Mouse (Mus musculus) limb, embryonic 12.5 days (tissue): ENCODE data around the gene Abhd14a. TPM values are rescaled to one million over a fixed set of nuclear protein-coding genes. Genes with fewer than 3 reads are reported as not detected.

Experiments
- ATAC-seq: fragments of 200-750 bp; cut with Nextera tagmentation; 2 replicates; pipeline ENCODE4 v1.8.0; 2017; ENCODE audit warnings: low read depth, moderate TSS enrichment; ENCODE audit not compliant: insufficient number of reproducible peaks, insufficient read depth, low FRiP score, low TSS enrichment
- H3K27ac ChIP-seq: fragments of 300-500 bp; sonication (generic); 2 replicates; pipeline ENCODE4 v1.5.1; 2016; ENCODE audit warnings: mild to moderate bottlenecking, moderate library complexity
- H3K27me3 ChIP-seq: fragments of 300-500 bp; sonication (generic); 2 replicates; pipeline ENCODE4 v1.6.1; 2016; ENCODE audit warnings: mild to moderate bottlenecking, moderate library complexity
- H3K36me3 ChIP-seq: fragments of 300-500 bp; sonication (generic); 2 replicates; pipeline ENCODE4 v1.6.1; 2016; ENCODE audit warnings: mild to moderate bottlenecking, moderate library complexity
- H3K4me1 ChIP-seq: fragments of 300-500 bp; sonication (generic); replicated peaks from 2 replicates; pipeline ENCODE4 v1.6.1; 2016
- H3K4me2 ChIP-seq: fragments of 300-500 bp; sonication (generic); 2 replicates; pipeline ENCODE4 v1.6.1; 2016; ENCODE audit warnings: mild to moderate bottlenecking, moderate library complexity
- H3K4me3 ChIP-seq: fragments of 300-500 bp; sonication (generic); replicated peaks from 2 replicates; pipeline ENCODE4 v1.5.1; 2016; ENCODE audit warnings: mild to moderate bottlenecking
- H3K9ac ChIP-seq: fragments of 300-500 bp; sonication (generic); replicated peaks from 2 replicates; pipeline ENCODE4 v1.6.1; 2016; ENCODE audit warnings: mild to moderate bottlenecking, moderate library complexity
- H3K9me3 ChIP-seq: fragments of 300-500 bp; sonication (generic); 2 replicates; pipeline ENCODE4 v1.6.1; 2016; ENCODE audit warnings: mild to moderate bottlenecking, moderate library complexity
- WGBS: fragments of 180-500 bp; shearing (Covaris S2); methylation state at CpG from one replicate; pipeline ENCODE4 v1.1.7; 2016; 5-methylcytosine and 5-hydroxymethylcytosine counted together
- polyA plus RNA-seq: library from polyadenylated mRNA; unstranded; fragments of >200 nt; fragmentation: Nextera tagmentation; extraction: Ambion mirVana; gene quantifications from 2 replicates; pipeline ENCODE4 v1.2.1, GENCODE M21; 2016

Gene Abhd14a
- polyA plus RNA-seq, 1 experiment from 2014 or later: 56.0 TPM

GRCm38 (mm10) chr9:106428719-106429220 is 18.7 kb downstream of the Abhd14a start:
- WGBS: 27% methylated on average over 11 of the region's 11 CpGs
- peak overlapping the region; percentile 97 for H3K9ac ChIP-seq
- H3K4me1 ChIP-seq: peaks cover 12% of the 10 kb centered on the region
- peak overlapping the region; percentile 96 for H3K27ac ChIP-seq
- H3K4me2 ChIP-seq: peak overlapping the region; percentile 84
- peak overlapping the region; percentile 89 for H3K4me3 ChIP-seq
- H3K27me3 ChIP-seq: no peaks in the 10 kb centered on the region
- H3K36me3 ChIP-seq: peaks cover 33% of the 10 kb centered on the region
- no peak; the same call in 1 of the 2 replicates for ATAC-seq
- no peaks in the 10 kb centered on the region for H3K9me3 ChIP-seq

GRCm38 (mm10) chr9:106421865-106422160 is 25.7 kb downstream of the Abhd14a start:
- peaks cover 52% of the 10 kb centered on the region for H3K4me1 ChIP-seq
- no peaks in the 10 kb centered on the region for H3K9me3 ChIP-seq
- H3K36me3 ChIP-seq: no peaks in the 10 kb centered on the region
- H3K9ac ChIP-seq: no peak overlapping the region
- H3K27ac ChIP-seq: 0 out of 2 replicates have a peak overlapping the region, but pooled peaks have one; percentile 78
- H3K4me3 ChIP-seq: no peak overlapping the region; the same call in 1 of the 2 replicates
- H3K4me2 ChIP-seq: peak overlapping the region; percentile 47
- WGBS: 0% methylated on average over 3 of the region's 3 CpGs
- ATAC-seq: peak; percentile 70
- no peaks in the 10 kb centered on the region for H3K27me3 ChIP-seq

GRCm38 (mm10) chr9:106421033-106421864 is 26.2 kb downstream of the Abhd14a start:
- WGBS: 7% methylated on average over 18 of the region's 18 CpGs
- Histone ChIP-seq H3K27me3 (no peaks in the 10 kb centered on the region), H3K4me2 (peak overlapping the region; percentile 47), H3K36me3 (no peaks in the 10 kb centered on the region), H3K9me3 (no peaks in the 10 kb centered on the region), H3K9ac (no peak overlapping the region; the same call in 1 of the 2 replicates), H3K27ac (peak overlapping the region; percentile 78), H3K4me1 (peaks cover 53% of the 10 kb centered on the region), H3K4me3 (peak overlapping the region; percentile 9)
- 0 out of 2 replicates have a peak, but pooled peaks have one; percentile 13 for ATAC-seq

GRCm38 (mm10) chr9:106420608-106421007 is 26.9 kb downstream of the Abhd14a start:
- Histone ChIP-seq H3K27me3 (no peaks in the 10 kb centered on the region), H3K36me3 (no peaks in the 10 kb centered on the region), H3K9ac (peak overlapping the region; percentile 52), H3K4me3 (peak overlapping the region; percentile 9; the same call in 1 of the 2 replicates), H3K4me2 (peak overlapping the region; percentile 47), H3K9me3 (no peaks in the 10 kb centered on the region), H3K27ac (peak overlapping the region; percentile 78), H3K4me1 (peaks cover 48% of the 10 kb centered on the region)
- ATAC-seq: no peak
- WGBS: 4% methylated on average over 2 of the region's 2 CpGs

- peak; percentile 54 for ATAC-seq
- 14% methylated on average over 29 of the region's 29 CpGs for WGBS
Measured at GRCm38 (mm10) chr9:106417841-106418625, 29.4 kb downstream of the Abhd14a start.

GRCm38 (mm10) chr9:106416826-106417225 is 30.7 kb downstream of the Abhd14a start:
- Histone ChIP-seq H3K4me2 (no peak overlapping the region), H3K9me3 (no peaks in the 10 kb centered on the region), H3K9ac (no peak overlapping the region), H3K36me3 (no peaks in the 10 kb centered on the region), H3K27me3 (no peaks in the 10 kb centered on the region), H3K4me1 (peaks cover 44% of the 10 kb centered on the region), H3K27ac (no peak overlapping the region), H3K4me3 (no peak overlapping the region)
- WGBS: 80% methylated on average over 6 of the region's 6 CpGs
- no peak for ATAC-seq

More at GRCm38 (mm10) chr9:106417841-106418625, 29.4 kb downstream of the Abhd14a start:
- H3K9ac ChIP-seq: peak overlapping the region; percentile 31
- H3K36me3 ChIP-seq: no peaks in the 10 kb centered on the region
- peak overlapping the region; percentile 22 for H3K4me3 ChIP-seq
- H3K9me3 ChIP-seq: no peaks in the 10 kb centered on the region
- peaks cover 48% of the 10 kb centered on the region for H3K4me1 ChIP-seq
- peak overlapping the region; percentile 78 for H3K27ac ChIP-seq
- H3K27me3 ChIP-seq: no peaks in the 10 kb centered on the region
- H3K4me2 ChIP-seq: peak overlapping the region; percentile 60

- peak overlapping the region; percentile 25; the same call in 1 of the 2 replicates for H3K27ac ChIP-seq
- no peak overlapping the region for H3K4me2 ChIP-seq
- no peaks in the 10 kb centered on the region for H3K36me3 ChIP-seq
- ATAC-seq: no peak
- WGBS: 76% methylated on average over 5 of the region's 5 CpGs
- no peak overlapping the region for H3K9ac ChIP-seq
- no peak overlapping the region for H3K4me3 ChIP-seq
- peaks cover 37% of the 10 kb centered on the region for H3K4me1 ChIP-seq
- H3K9me3 ChIP-seq: peaks cover 6% of the 10 kb centered on the region
- no peaks in the 10 kb centered on the region for H3K27me3 ChIP-seq
Measured at GRCm38 (mm10) chr9:106413606-106414005, 33.9 kb downstream of the Abhd14a start.

- Histone ChIP-seq H3K36me3 (no peaks in the 10 kb centered on the region), H3K27me3 (no peaks in the 10 kb centered on the region), H3K9ac (no peak overlapping the region), H3K4me1 (peaks cover 23% of the 10 kb centered on the region), H3K9me3 (peaks cover 6% of the 10 kb centered on the region), H3K27ac (no peak overlapping the region), H3K4me3 (no peak overlapping the region), H3K4me2 (no peak overlapping the region)
- no peak for ATAC-seq
- WGBS: 75% methylated on average over 3 of the region's 3 CpGs
Measured at GRCm38 (mm10) chr9:106412210-106412609, 35.3 kb downstream of the Abhd14a start.

GRCm38 (mm10) chr9:106411729-106412128 is 35.7 kb downstream of the Abhd14a start:
- Histone ChIP-seq H3K36me3 (no peaks in the 10 kb centered on the region), H3K27me3 (no peaks in the 10 kb centered on the region), H3K9ac (no peak overlapping the region), H3K4me1 (peaks cover 21% of the 10 kb centered on the region), H3K27ac (no peak overlapping the region), H3K4me3 (no peak overlapping the region), H3K9me3 (peaks cover 6% of the 10 kb centered on the region), H3K4me2 (no peak overlapping the region)
- 68% methylated on average over 6 of the region's 6 CpGs for WGBS
- ATAC-seq: no peak

- H3K36me3 ChIP-seq: no peaks in the 10 kb centered on the region
- no peaks in the 10 kb centered on the region for H3K27me3 ChIP-seq
- H3K4me2 ChIP-seq: no peak overlapping the region
- peaks cover 6% of the 10 kb centered on the region for H3K9me3 ChIP-seq
- H3K4me3 ChIP-seq: no peak overlapping the region
- H3K27ac ChIP-seq: no peak overlapping the region
- peaks cover 26% of the 10 kb centered on the region for H3K4me1 ChIP-seq
- WGBS: 72% methylated on average over 9 of the region's 9 CpGs
- no peak for ATAC-seq
- no peak overlapping the region for H3K9ac ChIP-seq
Measured at GRCm38 (mm10) chr9:106411091-106411594, 36.3 kb downstream of the Abhd14a start.
